Comparison of ENCODE assay signal across 10 mouse cellular contexts in genomic region chr14:23782845-23783609, GRCm38 (mm10).
A peak's percentile ranks its signal among the peaks of the same experiment; 100 is the strongest.
DNase-seq lines count a peak whose midpoint lies in the region; ATAC-seq and TF ChIP-seq lines count a peak whose summit lies in the region.
"Had no signal": no experiment of that assay in that cellular context is flagged by ENCODE, and none has a peak within 500 bp of the region (broad histone marks: within the 10 kb centered on the region; RNA-seq: fewer than 3 reads in every experiment).

No protein-coding gene starts in this region.

- no peak for ATAC-seq in kidney, embryonic 16.5 days (ENCODE audit: low FRiP score, low TSS enrichment)
- peak; percentile 70 for ATAC-seq in midbrain, embryonic 13.5 days
- ATAC-seq in midbrain, embryonic 11.5 days (ENCODE audit: low FRiP score), result no peak
- peak; percentile 75 for ATAC-seq in forebrain, postnatal 0 days

- no peak for TF ChIP-seq CTCF in kidney, adult 2 months (conservative IDR thresholded peaks at IDR 0.05; ENCODE audit: insufficient read depth, insufficient read length, low read depth, low read length)
- no peak for TF ChIP-seq CTCF in forebrain, postnatal 0 days (IDR thresholded peaks at IDR 0.05; ENCODE audit: low read depth)

- H3K36me3 ChIP-seq in kidney, adult 2 months (ENCODE audit: control insufficient read depth, insufficient read depth, low read length), result no peaks in the 10 kb centered on the region
- no peaks in the 10 kb centered on the region for H3K36me3 ChIP-seq in kidney, embryonic 16.5 days (ENCODE audit: insufficient read depth, low read length)
- H3K36me3 ChIP-seq in midbrain, embryonic 13.5 days, result no peaks in the 10 kb centered on the region
- H3K36me3 ChIP-seq in midbrain, embryonic 11.5 days (ENCODE audit: control insufficient read depth, insufficient read depth, low read length), result no peaks in the 10 kb centered on the region
- no peaks in the 10 kb centered on the region for H3K36me3 ChIP-seq in forebrain, postnatal 0 days (ENCODE audit: insufficient read depth)
- H3K36me3 ChIP-seq: limb, embryonic 10.5 days had no signal

- no peak overlapping the region for H3K4me3 ChIP-seq in kidney, adult 2 months (ENCODE audit: insufficient read depth, low read depth, low read length)
- H3K4me3 ChIP-seq in kidney, embryonic 16.5 days (ENCODE audit: low read length), result no peak overlapping the region
- no peak overlapping the region for H3K4me3 ChIP-seq in midbrain, embryonic 13.5 days (replicated peaks)
- no peak overlapping the region for H3K4me3 ChIP-seq in midbrain, embryonic 11.5 days (ENCODE audit: low read depth, low read length)
- H3K4me3 ChIP-seq in forebrain, postnatal 0 days (ENCODE audit: low read depth, low read length), result no peak overlapping the region
- H3K4me3 ChIP-seq: limb, embryonic 10.5 days had no signal

- no peak overlapping the region for H3K9ac ChIP-seq in kidney, embryonic 16.5 days (replicated peaks; ENCODE audit: low read length)
- no peak overlapping the region for H3K9ac ChIP-seq in midbrain, embryonic 13.5 days (replicated peaks)
- no peak overlapping the region for H3K9ac ChIP-seq in midbrain, embryonic 11.5 days (ENCODE audit: low read length)
- no peak overlapping the region for H3K9ac ChIP-seq in forebrain, postnatal 0 days

- H3K4me2 ChIP-seq in kidney, embryonic 16.5 days (replicated peaks; ENCODE audit: low read depth, low read length), result no peak overlapping the region
- H3K4me2 ChIP-seq in midbrain, embryonic 13.5 days (replicated peaks), result no peak overlapping the region; the same call in 1 of the 2 replicates
- no peak overlapping the region for H3K4me2 ChIP-seq in midbrain, embryonic 11.5 days
- no peak overlapping the region for H3K4me2 ChIP-seq in forebrain, postnatal 0 days (ENCODE audit: low read depth)

- DNase-seq in kidney, adult 2 months, result peak; percentile 10
- DNase-seq in midbrain, embryonic 11.5 days (ENCODE audit: low spot score, missing footprints), result no peak
- DNase-seq in forebrain, postnatal 0 days, result peak; percentile 65
- DNase-seq in retina, embryonic 14.5 days (ENCODE audit: low spot score), result peak; percentile 9
- no peak for DNase-seq in c-Kit-positive CD71-positive TER-119-positive erythroid progenitor cells, embryonic 14.5 days (ENCODE audit: low spot score)
- no peak for DNase-seq in adrenal gland, postnatal 25 days
- DNase-seq: cerebellum, adult 8-10 months had no signal

- H3K27ac ChIP-seq in kidney, adult 2 months (ENCODE audit: insufficient read depth, low read depth, low read length), result no peak overlapping the region
- no peak overlapping the region for H3K27ac ChIP-seq in kidney, embryonic 16.5 days (ENCODE audit: low read length)
- H3K27ac ChIP-seq in midbrain, embryonic 13.5 days, result peak overlapping the region; percentile 56; the same call in 1 of the 2 replicates
- H3K27ac ChIP-seq in midbrain, embryonic 11.5 days (ENCODE audit: low read depth, low read length), result no peak overlapping the region
- no peak overlapping the region for H3K27ac ChIP-seq in forebrain, postnatal 0 days (ENCODE audit: low read depth, low read length)
- H3K27ac ChIP-seq: limb, embryonic 10.5 days had no signal

- no peaks in the 10 kb centered on the region for H3K9me3 ChIP-seq in kidney, embryonic 16.5 days (ENCODE audit: low read length)
- no peaks in the 10 kb centered on the region for H3K9me3 ChIP-seq in midbrain, embryonic 13.5 days
- H3K9me3 ChIP-seq in midbrain, embryonic 11.5 days (ENCODE audit: control insufficient read depth, low read length), result no peaks in the 10 kb centered on the region
- no peaks in the 10 kb centered on the region for H3K9me3 ChIP-seq in forebrain, postnatal 0 days (ENCODE audit: low read length)
- H3K9me3 ChIP-seq: limb, embryonic 10.5 days had no signal

- H3K4me1 ChIP-seq in kidney, adult 2 months (ENCODE audit: control insufficient read depth, insufficient read depth, low read length), result 0 out of 2 replicates have a peak, but pooled peaks cover 5% of the 10 kb centered on the region
- H3K4me1 ChIP-seq in kidney, embryonic 16.5 days (ENCODE audit: insufficient read depth, low read length), result peaks cover 27% of the 10 kb centered on the region; the same call in 1 of the 2 replicates
- peaks cover 17% of the 10 kb centered on the region for H3K4me1 ChIP-seq in midbrain, embryonic 13.5 days (replicated peaks)
- H3K4me1 ChIP-seq in midbrain, embryonic 11.5 days (ENCODE audit: control insufficient read depth, insufficient read depth, low read length), result no peaks in the 10 kb centered on the region
- no peaks in the 10 kb centered on the region for H3K4me1 ChIP-seq in forebrain, postnatal 0 days (ENCODE audit: insufficient read depth)

- no peaks in the 10 kb centered on the region for H3K27me3 ChIP-seq in kidney, adult 2 months (replicated peaks; ENCODE audit: control insufficient read depth, insufficient read depth, low read length)
- no peaks in the 10 kb centered on the region for H3K27me3 ChIP-seq in kidney, embryonic 16.5 days (ENCODE audit: insufficient read depth, low read length)
- H3K27me3 ChIP-seq in midbrain, embryonic 13.5 days, result no peaks in the 10 kb centered on the region
- no peaks in the 10 kb centered on the region for H3K27me3 ChIP-seq in midbrain, embryonic 11.5 days (ENCODE audit: control insufficient read depth, insufficient read depth, low read length)
- no peaks in the 10 kb centered on the region for H3K27me3 ChIP-seq in forebrain, postnatal 0 days (ENCODE audit: insufficient read depth, low read length)

- 68% methylated on average over 8 of the region's 8 CpGs for WGBS in kidney, adult 2 months
- 66% methylated on average over 8 of the region's 8 CpGs for WGBS in kidney, embryonic 16.5 days
- WGBS in midbrain, embryonic 13.5 days, result 59% methylated on average over 8 of the region's 8 CpGs
- WGBS in midbrain, embryonic 11.5 days, result 66% methylated on average over 8 of the region's 8 CpGs
- WGBS in forebrain, postnatal 0 days, result 47% methylated on average over 8 of the region's 8 CpGs

- TF ChIP-seq POLR2A in kidney, adult 2 months (IDR thresholded peaks at IDR 0.05; ENCODE audit: low read depth, low read length), result no peak

Comparison
In these comparisons a context has a peak if more than half of its experiments do, and no peak if none do; other contexts are left out.
1. ATAC-seq: peak in midbrain, embryonic 13.5 days (single experiment) and forebrain, postnatal 0 days (single experiment); none in kidney, embryonic 16.5 days (single experiment) and midbrain, embryonic 11.5 days (single experiment).
2. DNase-seq: peak in kidney, adult 2 months (single experiment), forebrain, postnatal 0 days (single experiment) and retina, embryonic 14.5 days (single experiment); none in midbrain, embryonic 11.5 days (single experiment), c-Kit-positive CD71-positive TER-119-positive erythroid progenitor cells, embryonic 14.5 days (single experiment) and adrenal gland, postnatal 25 days (single experiment).